Mouse (Mus musculus) C2C12 (cell line): Measurements from ENCODE around the gene Prelp. TPM values are rescaled to one million over a fixed set of nuclear protein-coding genes. Genes with fewer than 3 reads are reported as not detected.

Experiments
- H3K27me3 ChIP-seq: one replicate; pipeline ENCODE4 v1.6.1; 2011; ENCODE audit not compliant: control insufficient read depth, insufficient read depth, insufficient read length
- H3K36me3 ChIP-seq: one replicate; pipeline ENCODE4 v1.6.1; 2011; ENCODE audit not compliant: control insufficient read depth, insufficient read depth
- H3K4me3 ChIP-seq: one replicate; pipeline ENCODE4 v1.5.1; 2011; ENCODE audit warnings: mild to moderate bottlenecking, control low read depth; ENCODE audit not compliant: poor library complexity, insufficient read depth, severe bottlenecking
- H3K79me2 ChIP-seq: one replicate; pipeline ENCODE4 v1.6.1; 2011; ENCODE audit not compliant: control insufficient read depth, insufficient read depth
- H3K79me3 ChIP-seq: one replicate; pipeline ENCODE4 v1.6.1; 2011; ENCODE audit warnings: low read depth, control low read depth
- H3ac ChIP-seq: one replicate; pipeline ENCODE3; 2011; ENCODE audit warnings: low read depth; ENCODE audit not compliant: control insufficient read depth, insufficient read length
- CEBPB ChIP-seq: IDR thresholded peaks from one replicate; pipeline ENCODE4 v1.6.1; 2011; ENCODE audit warnings: low read depth, mild to moderate bottlenecking, control low read depth, moderate library complexity
- CTCF ChIP-seq: IDR thresholded peaks from one replicate; pipeline ENCODE4 v1.5.1; 2011; ENCODE audit not compliant: control insufficient read depth, insufficient read depth, insufficient read length
- FOSL1 ChIP-seq: IDR thresholded peaks from one replicate; pipeline ENCODE4 v1.8.0; 2011; ENCODE audit warnings: mild to moderate bottlenecking, low read length; ENCODE audit not compliant: poor library complexity, insufficient read depth, severe bottlenecking
- MAX ChIP-seq: IDR thresholded peaks from one replicate; pipeline ENCODE4 v1.6.1; 2011; ENCODE audit warnings: mild to moderate bottlenecking, control low read depth
- MYOD1 ChIP-seq: IDR thresholded peaks from one replicate; pipeline ENCODE4 v1.6.1; 2011; ENCODE audit warnings: low read depth; ENCODE audit not compliant: control insufficient read depth, insufficient read length
- MYOG ChIP-seq: IDR thresholded peaks from one replicate; pipeline ENCODE4 v1.6.1; 2011; ENCODE audit not compliant: control insufficient read depth, insufficient read length; ENCODE audit errors: extremely low read depth
- USF1 ChIP-seq: IDR thresholded peaks from one replicate; pipeline ENCODE4 v1.6.1; 2011; ENCODE audit warnings: low read depth, mild to moderate bottlenecking, control low read depth, moderate library complexity
- polyA plus RNA-seq: library from polyadenylated mRNA; unstranded; fragments of >200 nt; fragmentation: generic; extraction: Trizol; gene quantifications from one replicate; pipeline ENCODE4 v1.2.1, GENCODE M21; 2012; ENCODE audit warnings: missing spikeins

Prelp gene
- polyA plus RNA-seq, 1 experiment = 0.07 TPM

DNA sequence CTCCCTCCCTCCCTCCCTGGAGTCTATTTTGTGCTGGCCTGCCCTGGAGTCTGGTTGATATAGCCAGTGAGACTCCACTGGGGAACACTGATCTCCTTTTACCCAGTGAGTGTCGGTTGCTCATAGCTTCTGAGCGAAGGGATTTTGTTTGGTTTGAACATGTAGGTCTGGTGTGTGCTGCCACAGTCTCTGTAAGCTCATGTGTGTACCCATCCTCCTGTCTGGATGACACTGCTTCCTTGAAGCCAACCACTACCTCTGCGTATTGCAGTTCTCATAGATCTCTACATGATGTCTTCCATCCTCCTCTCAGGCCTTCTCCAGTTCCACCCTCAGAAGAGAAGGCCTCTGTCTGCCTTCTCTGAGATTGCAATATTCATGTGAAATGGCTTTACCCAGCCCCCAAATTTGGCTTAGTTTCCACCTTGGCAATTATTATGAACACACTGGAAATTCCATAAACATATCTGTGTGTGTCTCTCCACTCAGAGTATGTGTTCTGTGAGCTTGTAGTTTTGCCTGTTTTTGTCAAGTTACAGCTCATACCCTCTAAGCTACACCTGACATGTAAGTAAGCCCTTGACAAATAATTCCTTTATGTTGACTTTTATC is 19.4 kb upstream of the Prelp start:
- Histone ChIP-seq H3K79me2 (no peaks in the 10 kb centered on the region), H3K36me3 (no peaks in the 10 kb centered on the region), H3ac (no peak overlapping the region), H3K79me3 (no peaks in the 10 kb centered on the region), H3K27me3 (no peaks in the 10 kb centered on the region), H3K4me3 (no peak overlapping the region)
- TF ChIP-seq MYOD1 = no peak
- TF ChIP-seq FOSL1 = no peak
- no peak for TF ChIP-seq USF1
- TF ChIP-seq CEBPB = no peak
- no peak for TF ChIP-seq MYOG
- TF ChIP-seq MAX = no peak
- no peak for TF ChIP-seq CTCF

DNA sequence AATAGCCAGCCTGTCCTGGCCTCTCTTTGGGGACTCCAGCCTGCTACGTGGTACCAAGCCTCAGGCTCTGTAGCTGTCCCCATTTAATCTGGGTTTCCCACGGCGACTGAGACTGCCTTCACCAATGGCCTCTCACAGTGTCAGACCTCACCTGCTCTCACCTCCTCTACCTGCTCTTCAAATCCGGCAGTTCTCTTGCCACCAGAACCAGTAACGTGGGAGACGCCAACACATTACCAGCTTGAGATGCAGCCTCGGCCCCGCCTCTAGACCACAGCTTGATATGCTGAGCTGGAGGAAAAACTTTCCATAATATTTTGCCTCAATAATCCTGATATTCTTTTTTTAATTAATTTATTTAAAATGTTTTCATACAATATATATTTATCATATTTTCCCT is 18.5 kb upstream of the Prelp start:
- no peaks in the 10 kb centered on the region for H3K79me2 ChIP-seq
- no peak for TF ChIP-seq MYOD1
- TF ChIP-seq MYOG = no peak
- no peak for TF ChIP-seq MAX
- TF ChIP-seq USF1 = no peak
- no peak for TF ChIP-seq CTCF
- no peak for TF ChIP-seq FOSL1
- H3ac ChIP-seq = no peak overlapping the region

DNA sequence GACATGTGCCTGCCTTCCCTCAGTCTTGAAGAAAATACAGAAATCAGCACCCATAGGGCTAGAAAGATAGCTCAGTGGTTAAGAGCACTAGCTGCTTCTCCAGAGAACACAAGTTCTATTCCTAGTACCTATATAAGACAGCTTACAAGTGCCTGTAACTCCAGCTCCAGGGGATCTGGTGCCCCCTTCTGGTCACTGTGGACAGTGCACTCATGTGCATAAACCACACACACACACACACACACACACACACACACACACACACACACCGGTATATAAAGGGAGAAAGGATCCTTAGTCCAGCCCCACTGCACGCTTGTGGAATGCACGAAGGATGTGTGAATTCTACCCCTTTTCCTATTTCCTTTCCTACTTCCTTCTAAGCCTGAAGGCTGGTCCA is 15.0 kb upstream of the Prelp start:
- Histone ChIP-seq H3K79me3 (no peaks in the 10 kb centered on the region), H3ac (no peak overlapping the region), H3K79me2 (no peaks in the 10 kb centered on the region), H3K4me3 (no peak overlapping the region), H3K27me3 (no peaks in the 10 kb centered on the region), H3K36me3 (no peaks in the 10 kb centered on the region)
- no peak for TF ChIP-seq MYOG
- TF ChIP-seq MYOD1 = no peak
- no peak for TF ChIP-seq CTCF
- TF ChIP-seq CEBPB = no peak
- TF ChIP-seq MAX = no peak
- no peak for TF ChIP-seq FOSL1
- no peak for TF ChIP-seq USF1

More for the DNA sequence above, 18.5 kb upstream of the Prelp start:
- no peaks in the 10 kb centered on the region for H3K27me3 ChIP-seq
- no peaks in the 10 kb centered on the region for H3K36me3 ChIP-seq
- no peaks in the 10 kb centered on the region for H3K79me3 ChIP-seq
- H3K4me3 ChIP-seq = no peak overlapping the region

DNA sequence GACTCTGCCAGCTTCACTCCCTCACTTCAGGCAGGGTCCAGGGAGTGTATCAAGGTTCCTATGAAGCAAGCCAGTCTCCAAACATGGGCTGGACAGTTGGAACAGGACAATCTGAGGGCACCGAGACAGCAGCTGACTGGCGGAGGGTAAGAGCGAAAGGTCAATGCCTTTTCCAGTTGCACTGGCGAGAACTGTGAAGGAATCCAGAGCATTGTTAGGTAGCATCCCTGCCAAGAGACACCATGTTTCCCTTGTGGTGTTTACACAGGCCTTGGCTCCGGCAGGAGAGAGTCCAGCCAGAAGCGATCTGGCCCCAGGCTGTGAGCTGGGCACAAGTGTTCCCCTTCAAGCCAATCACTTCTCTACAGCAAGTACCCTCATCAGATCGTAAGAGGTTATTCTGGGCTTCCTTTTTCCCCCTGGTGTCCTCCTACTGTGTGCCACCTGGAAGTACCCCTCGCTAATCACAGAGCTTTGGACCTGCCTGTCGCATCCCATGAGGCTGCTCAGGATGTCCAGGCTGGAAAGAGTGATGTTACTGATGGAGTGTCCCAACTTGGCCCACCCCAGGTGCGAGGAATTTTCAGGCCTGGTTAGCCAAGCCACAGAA is 13.2 kb upstream of the Prelp start:
- H3K79me2 ChIP-seq = no peaks in the 10 kb centered on the region
- no peaks in the 10 kb centered on the region for H3K36me3 ChIP-seq
- no peak for TF ChIP-seq MYOG
- H3K4me3 ChIP-seq = no peak overlapping the region
- H3ac ChIP-seq = no peak overlapping the region
- no peaks in the 10 kb centered on the region for H3K27me3 ChIP-seq
- H3K79me3 ChIP-seq = no peaks in the 10 kb centered on the region

DNA sequence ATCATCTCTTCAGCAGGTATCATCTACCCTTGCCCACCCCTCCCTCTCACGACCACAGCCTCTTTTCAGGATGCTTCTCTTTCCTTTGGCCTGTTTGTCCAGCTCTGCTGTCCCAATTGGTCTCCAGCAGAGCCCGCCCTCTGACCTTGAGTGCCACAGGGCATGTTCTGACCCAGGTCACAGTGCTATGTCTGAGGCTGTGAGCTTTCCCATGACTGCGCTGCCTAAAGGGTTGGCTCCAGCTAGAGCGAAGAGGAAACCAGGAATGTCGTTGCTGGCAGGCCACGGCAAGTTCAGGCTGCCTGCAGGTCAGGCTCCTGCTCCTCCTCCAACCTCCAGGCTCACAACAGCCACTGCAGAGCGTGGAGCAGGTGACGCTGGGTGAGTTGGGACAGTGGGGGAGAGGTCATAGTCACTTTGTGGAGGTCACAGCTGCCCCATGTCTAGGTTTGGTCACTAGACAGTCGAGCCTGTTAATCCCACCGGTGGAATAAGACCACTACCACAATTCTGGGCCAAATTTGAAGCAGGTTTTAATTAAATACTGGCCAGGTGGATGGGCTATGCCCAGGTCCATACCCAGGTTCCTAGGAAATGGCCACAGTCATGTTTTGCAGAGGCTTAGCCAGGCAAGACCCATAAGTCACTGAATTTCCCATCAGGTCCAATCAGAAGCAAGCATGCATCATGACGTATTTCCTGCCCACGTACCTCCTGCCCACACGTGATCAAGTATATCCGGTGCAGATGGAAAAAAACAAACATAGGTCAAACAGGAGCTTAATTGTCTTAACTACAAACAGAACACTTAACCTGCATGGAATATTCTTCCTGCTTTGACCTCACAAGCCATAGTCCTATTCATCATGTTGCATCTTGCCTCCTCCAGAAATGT is 12.3 kb upstream of the Prelp start:
- Histone ChIP-seq H3K4me3 (no peak overlapping the region), H3K27me3 (no peaks in the 10 kb centered on the region), H3K79me2 (no peaks in the 10 kb centered on the region), H3K79me3 (no peaks in the 10 kb centered on the region), H3ac (no peak overlapping the region), H3K36me3 (no peaks in the 10 kb centered on the region)
- no peak for TF ChIP-seq MYOG
- no peak for TF ChIP-seq MAX
- no peak for TF ChIP-seq CEBPB
- no peak for TF ChIP-seq USF1
- TF ChIP-seq FOSL1 = no peak
- no peak for TF ChIP-seq CTCF
- TF ChIP-seq MYOD1 = no peak

DNA sequence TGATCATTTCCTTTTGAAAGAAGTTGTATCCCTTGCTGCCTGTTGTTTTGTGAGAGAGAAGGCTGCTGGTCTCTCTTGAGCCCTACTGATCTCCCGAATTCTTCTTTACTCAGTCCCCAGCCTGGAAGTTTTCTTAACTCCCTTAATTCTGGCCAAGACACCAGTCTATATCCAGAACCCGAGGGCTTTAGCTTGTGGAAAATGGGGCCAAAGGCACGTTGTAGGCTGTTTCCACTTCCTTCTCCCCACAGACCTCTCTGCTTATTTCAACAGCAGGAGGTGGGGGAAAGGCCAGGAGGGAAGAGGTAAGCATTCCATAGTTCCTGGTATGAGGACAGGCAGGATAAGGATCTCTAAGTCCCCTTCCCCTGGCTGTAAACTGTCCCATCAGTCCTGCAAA is 8.8 kb upstream of the Prelp start:
- Histone ChIP-seq H3K79me3 (no peaks in the 10 kb centered on the region), H3ac (no peak overlapping the region), H3K36me3 (no peaks in the 10 kb centered on the region), H3K27me3 (no peaks in the 10 kb centered on the region), H3K79me2 (no peaks in the 10 kb centered on the region), H3K4me3 (no peak overlapping the region)
- no peak for TF ChIP-seq FOSL1
- no peak for TF ChIP-seq USF1
- no peak for TF ChIP-seq MAX
- no peak for TF ChIP-seq CTCF
- no peak for TF ChIP-seq CEBPB
- TF ChIP-seq MYOG = no peak
- no peak for TF ChIP-seq MYOD1
